Mouse (Mus musculus) forebrain, embryonic 13.5 days (tissue): Measurements from ENCODE around the gene Atoh8. TPM values are rescaled to one million over a fixed set of nuclear protein-coding genes. Genes with fewer than 3 reads are reported as not detected.

ENCODE experiments used
- ATAC-seq: fragments of 200-750 bp; cut with Nextera tagmentation; 2 replicates; pipeline ENCODE4 v1.8.0; 2017
- H3K27ac ChIP-seq: fragments of 300-500 bp; sonication (generic); 2 replicates; pipeline ENCODE4 v1.5.1; 2015; ENCODE audit warnings: inconsistent platforms, mild to moderate bottlenecking, moderate library complexity
- H3K27me3 ChIP-seq: fragments of 300-500 bp; sonication (generic); 2 replicates; pipeline ENCODE4 v1.6.1; 2015; ENCODE audit warnings: mild to moderate bottlenecking, inconsistent platforms
- H3K36me3 ChIP-seq: fragments of 300-500 bp; sonication (generic); 2 replicates; pipeline ENCODE4 v1.6.1; 2015; ENCODE audit warnings: mild to moderate bottlenecking, inconsistent platforms; ENCODE audit not compliant: poor library complexity, severe bottlenecking
- H3K4me1 ChIP-seq: fragments of 300-500 bp; sonication (generic); 2 replicates; pipeline ENCODE4 v1.6.1; 2015; ENCODE audit warnings: inconsistent platforms
- H3K4me2 ChIP-seq: fragments of 300-500 bp; sonication (generic); 2 replicates; pipeline ENCODE4 v1.6.1; 2015; ENCODE audit warnings: inconsistent platforms, mild to moderate bottlenecking, moderate library complexity
- H3K4me3 ChIP-seq: fragments of 300-500 bp; sonication (generic); 2 replicates; pipeline ENCODE4 v1.5.1; 2015; ENCODE audit warnings: mild to moderate bottlenecking, inconsistent platforms
- H3K9ac ChIP-seq: fragments of 300-500 bp; sonication (generic); 2 replicates; pipeline ENCODE4 v1.6.1; 2015; ENCODE audit warnings: mild to moderate bottlenecking, inconsistent platforms
- H3K9me3 ChIP-seq: fragments of 300-500 bp; sonication (generic); replicated peaks from 2 replicates; pipeline ENCODE4 v1.6.1; 2016; ENCODE audit warnings: inconsistent platforms
- WGBS: fragments of 180-500 bp; shearing (Covaris S2); methylation state at CpG from one replicate; pipeline ENCODE4 v1.1.7; 2015; 5-methylcytosine and 5-hydroxymethylcytosine counted together
- polyA plus RNA-seq: library from polyadenylated mRNA; unstranded; fragments of >200 nt; fragmentation: Nextera tagmentation; extraction: Ambion mirVana; gene quantifications from 2 replicates; pipeline ENCODE4 v1.2.1, GENCODE M21; 2015

Atoh8 gene
- polyA plus RNA-seq, 1 experiment from 2014 or later = 2.9 TPM

DNA sequence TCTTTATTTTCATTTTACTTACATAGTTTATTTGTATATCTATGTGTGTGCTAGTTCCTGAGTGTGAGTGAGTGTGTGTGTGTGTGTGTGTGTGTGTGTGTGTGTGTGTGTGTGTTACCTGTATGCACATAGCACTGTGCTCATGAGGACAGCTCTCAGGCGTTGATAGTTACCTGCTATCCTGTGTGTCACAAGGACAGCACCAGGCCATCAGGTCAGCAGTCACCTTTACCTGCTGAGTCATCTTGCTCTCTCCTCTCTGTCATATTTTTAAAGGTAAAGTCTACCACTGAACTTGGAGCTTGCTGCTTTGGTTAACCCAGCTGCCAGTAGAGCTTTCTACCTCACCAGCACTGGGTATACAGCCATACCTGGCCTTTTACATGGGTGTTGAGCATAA, 17.1 kb upstream of the Atoh8 start:
- no peak for ATAC-seq
- Histone ChIP-seq H3K36me3 (no peaks in the 10 kb centered on the region), H3K4me3 (no peak overlapping the region), H3K27me3 (no peaks in the 10 kb centered on the region), H3K4me1 (peaks cover 12% of the 10 kb centered on the region), H3K27ac (no peak overlapping the region), H3K9ac (no peak overlapping the region), H3K4me2 (no peak overlapping the region), H3K9me3 (no peaks in the 10 kb centered on the region)
- 77% methylated on average over 1 of the region's 1 CpGs for WGBS

DNA sequence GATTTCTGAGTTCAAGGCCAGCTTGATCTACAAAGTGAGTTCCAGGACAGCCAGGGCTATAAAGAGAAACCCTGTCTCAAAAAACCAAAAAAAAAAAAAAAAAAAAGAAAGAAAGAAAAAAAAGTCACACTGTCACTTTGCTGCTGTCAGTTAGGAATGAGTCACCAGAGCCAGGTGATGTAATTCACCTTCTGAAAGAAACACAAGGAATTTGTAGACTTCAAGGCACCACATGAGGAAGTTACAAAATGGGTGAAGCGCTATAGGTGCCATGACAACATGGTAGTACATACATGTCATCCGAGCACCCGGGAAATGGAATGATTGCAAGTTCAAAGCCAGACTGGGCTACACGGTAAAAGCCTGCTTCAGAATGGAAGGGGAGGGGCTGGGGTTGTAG, 14.6 kb upstream of the Atoh8 start:
- H3K27me3 ChIP-seq = no peaks in the 10 kb centered on the region
- no peak overlapping the region for H3K9ac ChIP-seq
- WGBS = 91% methylated on average over 4 of the region's 4 CpGs
- no peak overlapping the region for H3K4me3 ChIP-seq
- no peaks in the 10 kb centered on the region for H3K36me3 ChIP-seq
- H3K4me2 ChIP-seq = no peak overlapping the region
- H3K9me3 ChIP-seq = no peaks in the 10 kb centered on the region
- H3K27ac ChIP-seq = no peak overlapping the region
- peaks cover 17% of the 10 kb centered on the region for H3K4me1 ChIP-seq
- no peak for ATAC-seq

DNA sequence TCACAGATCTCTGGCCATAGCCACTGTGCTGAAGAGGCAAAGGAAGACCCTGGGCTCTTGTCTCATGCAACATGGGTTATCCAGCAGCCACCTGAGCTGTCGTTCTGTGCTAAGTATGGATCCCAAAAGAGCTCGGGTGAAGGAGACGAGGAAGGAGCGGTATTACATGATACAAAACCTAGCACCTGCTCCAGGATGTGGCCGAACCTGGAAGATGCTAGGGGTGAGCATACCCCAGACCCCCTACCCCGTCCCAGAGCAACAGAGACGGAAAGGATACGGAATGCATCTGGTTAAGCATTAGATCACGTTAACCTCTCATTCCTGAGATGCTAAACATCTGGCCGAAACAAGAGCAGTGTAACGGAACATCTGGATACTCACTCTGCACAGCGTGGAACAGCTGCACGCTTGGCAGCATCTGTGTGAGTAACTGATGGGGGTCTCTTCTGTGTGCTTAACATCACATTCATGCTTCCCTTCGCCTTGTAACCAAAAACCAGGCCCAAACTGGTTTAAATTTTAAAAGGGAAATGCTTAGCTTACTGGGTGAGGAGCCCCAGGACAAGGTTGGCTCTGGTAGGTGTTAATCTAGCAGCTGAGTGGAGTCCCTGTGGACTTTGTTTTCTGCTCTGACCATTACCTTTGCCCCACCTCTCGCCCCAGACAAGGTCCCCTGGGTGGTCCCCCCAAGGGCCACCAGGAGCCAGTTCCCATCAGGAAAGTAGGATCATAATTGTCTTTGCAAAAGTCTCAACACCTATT, 13.0 kb upstream of the Atoh8 start:
- H3K4me1 ChIP-seq = peaks cover 18% of the 10 kb centered on the region
- H3K4me3 ChIP-seq = no peak overlapping the region
- ATAC-seq = no peak
- H3K27ac ChIP-seq = no peak overlapping the region
- H3K4me2 ChIP-seq = no peak overlapping the region
- no peaks in the 10 kb centered on the region for H3K36me3 ChIP-seq
- WGBS = 86% methylated on average over 15 of the region's 15 CpGs
- no peak overlapping the region for H3K9ac ChIP-seq
- H3K27me3 ChIP-seq = no peaks in the 10 kb centered on the region
- H3K9me3 ChIP-seq = no peaks in the 10 kb centered on the region

DNA sequence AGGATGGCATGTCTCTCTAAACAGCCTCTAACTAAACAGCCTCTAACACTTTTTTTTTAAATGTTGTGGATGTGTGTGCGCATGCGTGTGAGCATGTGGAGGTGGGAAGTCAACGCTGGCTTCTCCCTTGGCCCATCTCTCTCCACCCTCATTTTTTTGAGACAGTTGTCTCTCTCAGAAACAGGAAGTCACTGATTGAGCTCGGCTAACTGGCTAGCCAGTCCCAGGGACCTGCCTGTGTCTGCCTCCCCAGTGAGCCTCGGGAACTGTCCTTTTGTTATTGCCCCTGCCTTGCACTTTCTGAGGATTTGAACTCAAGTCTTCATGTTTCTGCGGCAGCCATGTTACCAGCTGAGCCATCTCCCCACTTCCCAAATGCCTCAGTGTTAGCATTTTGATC, 10.9 kb upstream of the Atoh8 start:
- Histone ChIP-seq H3K4me2 (no peak overlapping the region), H3K9me3 (no peaks in the 10 kb centered on the region), H3K9ac (no peak overlapping the region), H3K4me1 (peaks cover 23% of the 10 kb centered on the region), H3K4me3 (no peak overlapping the region), H3K27me3 (peaks cover 7% of the 10 kb centered on the region; the same call in 1 of the 2 replicates), H3K36me3 (no peaks in the 10 kb centered on the region), H3K27ac (no peak overlapping the region)
- ATAC-seq = no peak
- WGBS = 92% methylated on average over 6 of the region's 6 CpGs

DNA sequence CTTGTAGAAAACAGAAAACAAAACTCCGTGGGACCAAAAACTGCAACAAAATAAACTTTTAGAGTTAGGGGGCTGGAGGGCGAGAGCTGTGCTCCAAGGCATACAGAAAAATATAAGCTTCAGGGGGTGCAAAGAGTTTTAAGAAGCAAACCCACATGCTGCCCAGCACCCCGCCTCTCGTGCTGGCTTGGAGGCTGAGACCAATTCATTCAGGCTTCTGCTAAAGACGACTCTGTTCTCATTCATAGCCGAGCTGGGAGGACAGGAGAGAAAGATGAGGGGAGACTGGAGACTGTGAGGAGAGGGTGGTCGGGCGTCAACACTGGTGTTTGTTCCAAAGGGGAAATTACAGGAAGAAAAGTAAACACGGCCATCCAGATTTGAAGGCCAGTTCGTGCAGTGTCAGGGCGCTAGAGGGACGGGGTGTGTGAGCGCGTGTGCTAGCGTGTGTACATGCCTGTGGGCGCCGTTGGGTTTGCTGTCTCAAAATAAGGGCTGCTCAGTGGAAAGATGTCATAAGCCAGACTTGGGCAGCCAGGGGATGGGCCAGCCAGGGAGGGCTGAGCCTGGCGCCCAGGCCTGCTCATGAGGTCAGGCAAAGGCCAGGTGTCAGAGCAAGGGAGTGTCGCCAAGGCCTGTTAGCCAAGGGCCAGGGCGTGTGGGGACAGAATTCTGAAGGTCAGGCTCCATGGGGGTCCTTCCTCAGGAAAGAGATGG, 9.3 kb upstream of the Atoh8 start:
- peaks cover 21% of the 10 kb centered on the region for H3K27me3 ChIP-seq
- no peaks in the 10 kb centered on the region for H3K36me3 ChIP-seq
- H3K4me2 ChIP-seq = 0 out of 2 replicates have a peak overlapping the region, but pooled peaks have one; percentile 12
- H3K27ac ChIP-seq = peak overlapping the region; percentile 60
- ATAC-seq = peak; percentile 63
- H3K4me3 ChIP-seq = no peak overlapping the region
- 63% methylated on average over 20 of the region's 20 CpGs for WGBS
- H3K4me1 ChIP-seq = peaks cover 23% of the 10 kb centered on the region
- H3K9ac ChIP-seq = no peak overlapping the region
- no peaks in the 10 kb centered on the region for H3K9me3 ChIP-seq

DNA sequence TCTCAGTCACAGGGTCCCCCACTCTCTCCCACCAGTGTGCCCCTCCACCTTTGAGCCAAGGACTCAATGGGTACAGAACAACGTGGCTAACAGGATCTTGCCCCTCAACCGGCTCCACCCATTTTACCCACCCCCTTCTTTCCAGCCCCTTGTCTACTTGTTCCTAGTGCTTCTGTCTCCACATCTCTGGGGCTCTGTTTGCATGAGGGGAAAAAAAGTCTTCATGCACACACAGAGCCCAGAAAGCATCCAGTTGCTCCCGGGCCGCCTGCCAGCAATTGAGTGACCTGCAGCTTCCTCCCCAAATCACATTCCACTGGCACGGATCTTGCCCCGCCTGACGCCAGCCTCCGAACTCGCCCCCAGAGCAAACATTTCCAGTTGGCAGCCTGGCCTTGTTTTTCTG, 8.8 kb upstream of the Atoh8 start:
- ATAC-seq = peak; percentile 88
- 19% methylated on average over 9 of the region's 9 CpGs for WGBS
- peaks cover 23% of the 10 kb centered on the region for H3K4me1 ChIP-seq
- H3K9ac ChIP-seq = no peak overlapping the region
- no peaks in the 10 kb centered on the region for H3K36me3 ChIP-seq
- H3K9me3 ChIP-seq = no peaks in the 10 kb centered on the region
- H3K27ac ChIP-seq = peak overlapping the region; percentile 60
- 0 out of 2 replicates have a peak overlapping the region, but pooled peaks have one; percentile 12 for H3K4me2 ChIP-seq
- H3K4me3 ChIP-seq = no peak overlapping the region
- peaks cover 26% of the 10 kb centered on the region for H3K27me3 ChIP-seq

DNA sequence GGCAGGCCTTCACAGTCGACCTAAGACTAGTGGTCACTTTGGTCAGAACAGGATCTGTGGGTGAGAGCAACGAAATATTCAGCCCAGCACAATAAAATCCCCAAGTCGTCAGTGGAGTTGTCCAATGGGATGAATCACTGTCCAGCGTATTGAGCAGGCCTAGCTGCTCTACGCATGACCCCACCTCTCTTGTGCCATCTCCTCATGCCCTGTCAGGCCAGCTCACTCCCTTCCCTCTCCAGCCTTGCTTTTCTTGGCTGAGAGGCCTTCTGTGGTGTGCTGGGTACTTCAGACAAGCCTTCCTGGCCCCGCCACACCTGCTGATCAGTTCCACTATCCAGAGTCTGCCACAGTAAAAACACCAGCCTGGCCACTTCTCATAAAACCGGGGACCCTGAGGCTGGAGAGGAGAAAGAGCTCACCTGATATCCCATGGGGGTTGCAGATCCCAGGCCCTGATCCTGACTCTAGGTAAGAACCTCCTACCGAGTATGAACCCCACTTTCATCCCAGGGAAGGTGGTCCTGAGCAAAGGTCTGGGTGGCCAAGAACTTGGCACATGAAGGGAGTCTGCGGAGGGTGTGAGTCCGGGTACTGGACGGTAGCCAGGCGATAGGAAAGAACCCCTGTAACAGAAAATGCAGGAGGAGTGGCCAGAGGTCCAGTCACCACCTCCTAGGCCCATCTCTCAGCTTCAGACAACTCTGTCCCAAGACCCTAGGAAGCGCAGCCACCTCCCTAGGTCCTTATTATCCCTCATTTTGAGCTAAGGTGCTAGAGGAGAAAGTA, 7.3 kb upstream of the Atoh8 start:
- H3K27me3 ChIP-seq = peaks cover 38% of the 10 kb centered on the region
- no peak for ATAC-seq
- H3K9me3 ChIP-seq = no peaks in the 10 kb centered on the region
- peaks cover 23% of the 10 kb centered on the region for H3K4me1 ChIP-seq
- no peak overlapping the region for H3K4me2 ChIP-seq
- no peaks in the 10 kb centered on the region for H3K36me3 ChIP-seq
- 82% methylated on average over 13 of the region's 13 CpGs for WGBS
- no peak overlapping the region for H3K4me3 ChIP-seq
- no peak overlapping the region for H3K27ac ChIP-seq
- no peak overlapping the region for H3K9ac ChIP-seq

DNA sequence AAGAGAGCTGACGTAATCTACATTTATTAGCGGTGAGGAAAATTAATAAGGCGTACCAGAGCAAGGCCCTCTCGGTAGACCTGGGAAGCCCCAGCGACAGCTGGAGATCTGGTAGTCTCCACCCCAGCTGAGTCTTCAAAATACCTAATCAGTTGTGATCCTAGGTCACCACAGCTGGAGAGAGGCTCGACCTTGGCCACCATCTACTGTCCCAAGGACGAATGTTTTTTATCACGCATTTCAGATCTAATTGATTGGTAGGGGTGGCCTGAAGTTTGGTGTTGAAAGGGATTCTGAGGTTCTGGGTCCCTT, 6.4 kb upstream of the Atoh8 start:
- Histone ChIP-seq H3K4me3 (no peak overlapping the region), H3K4me2 (no peak overlapping the region), H3K27me3 (peaks cover 40% of the 10 kb centered on the region), H3K36me3 (no peaks in the 10 kb centered on the region), H3K4me1 (peaks cover 25% of the 10 kb centered on the region), H3K9me3 (no peaks in the 10 kb centered on the region), H3K27ac (no peak overlapping the region), H3K9ac (no peak overlapping the region)
- no peak for ATAC-seq
- WGBS = 52% methylated on average over 8 of the region's 8 CpGs

DNA sequence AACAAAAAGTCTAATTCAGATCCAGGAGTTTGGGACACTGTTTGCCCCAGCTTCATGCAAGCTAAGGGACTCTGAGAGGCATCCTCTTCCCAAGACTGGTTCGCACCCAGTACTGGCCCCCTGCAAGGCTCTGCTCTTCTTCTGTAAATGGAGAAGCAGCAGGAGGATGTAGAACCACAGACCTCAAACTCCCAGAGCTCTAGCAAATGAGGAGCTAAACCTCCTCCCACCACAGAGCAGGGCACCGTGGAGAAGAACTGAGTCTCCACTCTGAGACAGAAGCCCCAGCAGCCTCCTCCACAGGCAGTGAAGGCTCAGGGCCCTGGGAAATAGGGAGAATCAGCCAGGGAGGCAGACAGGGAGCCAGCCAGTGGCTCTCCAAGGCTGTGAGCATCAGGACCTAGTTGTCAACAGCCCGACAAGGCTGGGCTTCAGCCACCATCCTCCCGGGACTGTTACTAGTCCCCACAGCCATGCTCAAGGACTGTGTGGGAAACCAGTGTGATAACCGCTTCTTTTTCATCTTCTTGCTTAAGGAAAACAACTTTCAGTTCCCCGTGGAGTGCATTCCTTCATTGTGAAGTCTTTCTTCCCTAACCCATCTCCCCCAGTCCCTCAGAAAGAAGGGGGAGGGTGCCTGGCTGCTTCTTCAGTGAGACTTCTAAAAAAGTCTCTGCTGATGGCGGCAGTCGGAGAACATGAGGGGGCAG, 5.9 kb upstream of the Atoh8 start:
- Histone ChIP-seq H3K9me3 (no peaks in the 10 kb centered on the region), H3K4me1 (peaks cover 30% of the 10 kb centered on the region), H3K27me3 (peaks cover 45% of the 10 kb centered on the region), H3K9ac (no peak overlapping the region), H3K36me3 (no peaks in the 10 kb centered on the region), H3K4me2 (no peak overlapping the region), H3K27ac (no peak overlapping the region), H3K4me3 (no peak overlapping the region)
- no peak for ATAC-seq
- WGBS = 33% methylated on average over 8 of the region's 8 CpGs

DNA sequence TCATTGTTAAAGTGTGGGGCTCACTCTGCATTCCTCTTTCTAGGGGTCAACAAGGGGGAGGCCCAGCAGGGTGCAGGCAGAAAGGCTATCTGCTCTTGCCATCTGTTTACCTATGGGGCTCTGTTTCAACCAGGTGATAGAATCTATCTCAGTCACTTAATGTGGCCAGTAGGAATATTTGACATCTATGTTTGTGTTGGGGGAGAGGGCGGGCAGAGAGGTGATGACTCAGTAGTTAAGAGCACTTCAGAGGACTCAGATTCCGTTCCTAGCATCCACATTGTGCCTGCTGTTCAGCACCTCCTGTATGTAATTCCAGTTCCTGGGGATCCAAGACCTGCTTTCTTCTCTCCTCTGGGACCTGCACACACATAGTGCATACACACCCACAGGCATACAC, 4.7 kb upstream of the Atoh8 start:
- peaks cover 38% of the 10 kb centered on the region for H3K4me1 ChIP-seq
- H3K9me3 ChIP-seq = no peaks in the 10 kb centered on the region
- H3K9ac ChIP-seq = no peak overlapping the region
- no peaks in the 10 kb centered on the region for H3K36me3 ChIP-seq
- H3K4me2 ChIP-seq = no peak overlapping the region
- 73% methylated on average over 2 of the region's 2 CpGs for WGBS
- no peak for ATAC-seq
- H3K27ac ChIP-seq = no peak overlapping the region
- peaks cover 57% of the 10 kb centered on the region for H3K27me3 ChIP-seq
- no peak overlapping the region for H3K4me3 ChIP-seq

DNA sequence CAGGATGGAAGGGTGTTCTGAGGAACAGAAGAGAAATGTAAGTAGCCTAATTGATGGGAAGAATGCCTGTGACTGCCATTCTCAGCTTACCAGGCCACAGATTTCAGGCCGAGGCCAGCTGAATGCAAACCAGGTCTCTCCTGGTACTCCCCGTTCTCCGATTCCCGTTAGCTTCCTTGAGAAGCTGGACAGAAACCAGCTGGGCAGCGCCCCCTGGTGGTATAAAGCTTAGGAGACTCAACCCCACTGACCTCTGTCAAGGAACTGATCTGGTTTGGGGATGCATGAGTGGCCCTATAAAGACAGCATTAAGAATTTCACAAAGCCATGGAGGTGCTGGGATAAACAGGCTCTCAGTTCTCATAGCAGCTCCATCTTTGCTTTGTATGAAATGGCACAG, 1.7 kb upstream of the Atoh8 start:
- WGBS = 3% methylated on average over 5 of the region's 5 CpGs
- Histone ChIP-seq H3K36me3 (no peaks in the 10 kb centered on the region), H3K4me1 (peaks cover 45% of the 10 kb centered on the region), H3K9me3 (no peaks in the 10 kb centered on the region), H3K4me2 (no peak overlapping the region), H3K27me3 (peaks cover 69% of the 10 kb centered on the region), H3K27ac (no peak overlapping the region), H3K4me3 (no peak overlapping the region), H3K9ac (no peak overlapping the region)
- peak; percentile 19; the same call in 1 of the 2 replicates for ATAC-seq
